Mouse (Mus musculus) limb, embryonic 15.5 days (tissue): ENCODE measurements around the gene Acyp1. TPM values are rescaled to one million over a fixed set of nuclear protein-coding genes. Genes with fewer than 3 reads are reported as not detected.

Experiments used
- ATAC-seq: fragments of 200-750 bp; cut with Nextera tagmentation; 2 replicates; pipeline ENCODE4 v1.8.0; 2017; ENCODE audit warnings: low read depth, moderate TSS enrichment; ENCODE audit not compliant: insufficient number of reproducible peaks, low FRiP score, low TSS enrichment
- H3K27ac ChIP-seq: fragments of 300-500 bp; sonication (generic); 2 replicates; pipeline ENCODE4 v1.5.1; 2015; ENCODE audit warnings: moderate library complexity, mild to moderate bottlenecking, inconsistent platforms
- H3K27me3 ChIP-seq: fragments of 300-500 bp; sonication (generic); 2 replicates; pipeline ENCODE4 v1.6.1; 2015; ENCODE audit warnings: inconsistent platforms
- H3K36me3 ChIP-seq: fragments of 300-500 bp; sonication (generic); 2 replicates; pipeline ENCODE4 v1.6.1; 2015; ENCODE audit warnings: inconsistent platforms
- H3K4me1 ChIP-seq: fragments of 300-500 bp; sonication (generic); 2 replicates; pipeline ENCODE4 v1.6.1; 2015; ENCODE audit warnings: inconsistent platforms
- H3K4me2 ChIP-seq: fragments of 300-500 bp; sonication (generic); 2 replicates; pipeline ENCODE4 v1.6.1; 2015; ENCODE audit warnings: mild to moderate bottlenecking, inconsistent platforms
- H3K4me3 ChIP-seq: fragments of 300-500 bp; sonication (generic); 2 replicates; pipeline ENCODE4 v1.5.1; 2015; ENCODE audit warnings: mild to moderate bottlenecking, inconsistent platforms
- H3K9ac ChIP-seq: fragments of 300-500 bp; sonication (generic); 2 replicates; pipeline ENCODE4 v1.6.1; 2015; ENCODE audit warnings: inconsistent platforms
- H3K9me3 ChIP-seq: fragments of 300-500 bp; sonication (generic); 2 replicates; pipeline ENCODE4 v1.6.1; 2016; ENCODE audit warnings: inconsistent platforms
- WGBS: fragments of 180-500 bp; shearing (Covaris S2); methylation state at CpG from one replicate; pipeline ENCODE4 v1.1.7; 2015; 5-methylcytosine and 5-hydroxymethylcytosine counted together
- polyA plus RNA-seq: library from polyadenylated mRNA; unstranded; fragments of >200 nt; fragmentation: Nextera tagmentation; extraction: Ambion mirVana; gene quantifications from 2 replicates; pipeline ENCODE4 v1.2.1, GENCODE M21; 2015

Acyp1 gene
- polyA plus RNA-seq, result 41.8 and 42.0 TPM in 2 replicates

DNA sequence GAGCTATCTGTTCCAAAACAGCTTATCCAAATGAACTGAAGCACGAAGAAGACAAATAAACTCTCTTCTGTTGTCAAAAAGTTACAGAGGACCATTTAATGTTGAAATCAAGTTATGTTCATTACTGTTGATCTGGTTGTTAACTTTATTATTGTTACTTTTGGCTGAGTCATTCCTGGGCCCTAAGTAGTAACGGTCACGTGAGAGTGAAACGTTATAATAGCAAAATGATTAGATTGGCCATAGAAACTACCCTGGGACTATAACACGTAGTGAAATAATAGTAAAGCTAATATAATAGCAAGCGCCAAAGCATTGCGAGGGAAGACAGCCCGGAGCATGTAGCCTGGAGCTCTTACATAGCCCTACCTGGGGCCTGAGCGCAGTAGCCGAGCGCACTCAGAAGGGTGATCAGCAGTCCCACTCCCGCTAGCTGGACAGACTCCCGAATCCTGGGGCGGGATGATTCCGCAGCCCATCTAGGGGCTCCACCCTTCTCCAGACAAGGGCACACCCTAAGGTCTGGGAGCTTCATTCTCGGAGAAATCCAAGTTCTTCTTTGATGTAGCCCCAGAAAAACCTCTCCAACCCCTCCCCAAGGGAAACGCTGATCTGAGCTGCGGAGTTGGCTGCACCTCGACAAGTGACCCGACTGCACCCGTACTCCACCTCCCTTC lies at the start of gene Acyp1:
TSS of gene Acyp1 (minus strand) at position 630 of the 677 bp plus-strand sequence.
- Histone ChIP-seq H3K36me3 (no peaks in the 10 kb centered on the region), H3K4me3 (peak within 1 kb of the TSS; percentile 45), H3K4me2 (peak within 1 kb of the TSS; percentile 83), H3K27ac (peak within 1 kb of the TSS; percentile 84), H3K4me1 (peaks cover 30% of the 10 kb centered on the region), H3K27me3 (no peaks in the 10 kb centered on the region), H3K9me3 (no peaks in the 10 kb centered on the region), H3K9ac (peak within 1 kb of the TSS; percentile 18; the same call in 1 of the 2 replicates)
- peak; percentile 82 for ATAC-seq
- 6% methylated on average over 21 of the region's 21 CpGs for WGBS

DNA sequence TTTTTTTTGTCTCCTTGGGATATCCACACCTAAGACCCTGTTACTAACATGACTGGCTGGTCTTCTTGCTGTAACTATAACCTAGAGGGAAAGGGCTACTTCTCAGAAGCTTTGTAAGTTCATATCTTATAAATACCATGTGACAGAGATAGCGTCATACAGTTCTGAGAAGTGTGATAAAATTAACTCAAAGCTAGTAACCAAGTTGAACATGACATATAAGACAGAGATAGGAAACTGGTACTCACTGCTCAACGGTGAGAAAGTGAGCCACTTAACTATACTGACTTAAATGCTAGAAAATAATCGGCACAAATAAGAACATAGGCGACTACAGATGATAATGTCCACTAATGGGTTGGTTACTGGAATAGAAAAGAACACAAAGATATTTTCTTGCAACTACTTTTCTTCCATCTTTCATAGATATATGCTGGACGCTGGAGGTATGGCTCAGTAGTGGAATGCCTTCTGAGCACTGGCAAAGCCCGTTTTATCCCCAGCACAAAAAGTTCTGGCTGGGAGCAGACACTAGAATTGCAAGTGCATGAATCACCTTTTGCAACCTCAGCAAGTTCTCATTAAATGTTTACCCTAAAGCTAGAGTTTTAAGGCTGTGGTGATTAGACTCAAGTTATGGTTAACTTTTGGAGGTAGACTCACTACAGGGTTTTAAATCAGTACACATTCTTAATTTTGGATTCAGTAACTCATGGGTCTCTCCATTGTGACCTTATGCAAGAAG lies 49.5 kb upstream of the Acyp1 start:
- H3K4me3 ChIP-seq, result peak overlapping the region; percentile 97
- H3K9me3 ChIP-seq, result no peaks in the 10 kb centered on the region
- peaks cover 22% of the 10 kb centered on the region for H3K4me1 ChIP-seq
- no peaks in the 10 kb centered on the region for H3K27me3 ChIP-seq
- no peak overlapping the region for H3K27ac ChIP-seq
- peak overlapping the region; percentile 56 for H3K4me2 ChIP-seq
- no peak overlapping the region for H3K9ac ChIP-seq
- no peak for ATAC-seq
- WGBS, result 75% methylated on average over 6 of the region's 6 CpGs
- H3K36me3 ChIP-seq, result peaks cover 33% of the 10 kb centered on the region

DNA sequence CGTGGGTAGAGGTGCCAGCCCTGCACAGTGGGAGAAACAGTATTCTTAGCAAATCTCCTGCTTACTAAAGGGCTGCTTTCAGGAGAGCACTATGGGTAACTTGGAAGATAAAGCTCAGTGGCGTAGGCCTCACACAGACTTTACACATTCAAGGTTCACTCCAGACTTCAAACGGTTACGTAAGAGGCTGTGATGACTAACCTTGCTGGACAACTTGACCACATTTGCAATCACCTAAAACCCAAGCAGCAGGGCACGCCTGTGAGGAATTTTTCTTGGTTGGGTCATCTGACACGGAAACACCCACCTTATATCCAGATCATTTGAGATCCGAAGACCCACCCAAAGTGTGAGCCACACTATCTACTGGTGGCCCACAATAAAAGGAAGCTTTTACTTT lies 41.9 kb upstream of the Acyp1 start:
- no peaks in the 10 kb centered on the region for H3K27me3 ChIP-seq
- no peak for ATAC-seq
- H3K36me3 ChIP-seq, result peaks cover 82% of the 10 kb centered on the region
- no peak overlapping the region for H3K27ac ChIP-seq
- H3K4me1 ChIP-seq, result no peaks in the 10 kb centered on the region
- 88% methylated on average over 7 of the region's 7 CpGs for WGBS
- H3K9me3 ChIP-seq, result no peaks in the 10 kb centered on the region
- H3K4me3 ChIP-seq, result no peak overlapping the region
- no peak overlapping the region for H3K4me2 ChIP-seq
- no peak overlapping the region for H3K9ac ChIP-seq

DNA sequence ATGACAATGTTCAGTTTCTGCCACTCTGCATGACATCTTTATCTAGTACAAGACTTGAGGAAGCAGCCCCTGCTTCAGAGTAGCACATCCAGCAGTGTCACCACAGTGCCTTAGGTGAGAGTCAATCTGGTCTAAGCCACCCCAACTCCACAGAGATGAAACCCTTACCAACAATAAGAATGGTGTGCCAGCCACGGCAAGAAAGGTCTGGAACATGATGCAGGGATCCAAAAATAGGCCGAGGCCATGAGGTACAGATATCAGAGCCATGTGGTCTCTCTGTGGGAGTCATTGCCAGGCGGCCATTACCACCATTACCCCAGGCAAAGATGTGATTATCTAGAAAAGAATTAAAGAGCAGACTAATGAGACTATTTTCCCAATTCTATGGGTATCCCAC lies 20.4 kb upstream of the Acyp1 start:
- no peak overlapping the region for H3K4me2 ChIP-seq
- no peak overlapping the region for H3K27ac ChIP-seq
- H3K9ac ChIP-seq, result no peak overlapping the region
- no peaks in the 10 kb centered on the region for H3K27me3 ChIP-seq
- peaks cover 4% of the 10 kb centered on the region for H3K4me1 ChIP-seq
- no peak overlapping the region for H3K4me3 ChIP-seq
- 49% methylated on average over 3 of the region's 3 CpGs for WGBS
- ATAC-seq, result no peak
- peaks cover 94% of the 10 kb centered on the region for H3K36me3 ChIP-seq
- no peaks in the 10 kb centered on the region for H3K9me3 ChIP-seq

DNA sequence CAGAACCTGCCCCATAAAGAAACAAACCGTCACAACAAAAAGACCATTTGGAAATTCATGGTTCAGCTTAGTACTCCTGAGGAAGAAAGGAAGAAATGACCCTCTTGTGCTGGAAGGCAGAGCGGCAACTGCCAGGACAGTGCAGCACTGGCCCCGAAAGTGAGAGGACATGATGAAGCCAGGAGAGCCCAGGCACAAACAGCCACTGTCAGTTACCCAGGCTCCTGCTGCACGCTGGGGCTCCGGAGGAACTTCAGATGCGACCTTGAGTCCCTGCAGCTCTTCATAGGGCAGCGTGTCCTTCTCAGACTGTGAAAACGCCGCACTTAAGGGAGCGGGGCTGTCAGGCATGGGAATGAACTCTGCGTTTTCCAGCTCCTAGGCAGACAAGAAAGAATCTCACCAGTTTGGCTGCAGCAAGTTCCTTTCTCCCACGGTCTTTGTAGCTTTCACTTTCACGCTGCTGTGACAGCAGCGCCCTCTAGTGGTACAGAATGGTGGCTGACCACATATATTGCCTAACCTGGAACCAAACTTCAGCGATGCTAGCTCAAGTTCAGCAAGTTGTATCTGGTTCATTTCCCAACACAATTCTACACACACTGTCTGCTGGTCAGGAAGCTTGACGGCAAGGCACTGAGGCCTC lies 17.1 kb upstream of the Acyp1 start:
- Histone ChIP-seq H3K27ac (peak overlapping the region; percentile 59), H3K9me3 (no peaks in the 10 kb centered on the region), H3K4me2 (no peak overlapping the region), H3K36me3 (peaks cover 94% of the 10 kb centered on the region), H3K27me3 (no peaks in the 10 kb centered on the region), H3K9ac (no peak overlapping the region), H3K4me1 (peaks cover 4% of the 10 kb centered on the region), H3K4me3 (0 out of 2 replicates have a peak overlapping the region, but pooled peaks have one; percentile 5)
- no peak for ATAC-seq
- 40% methylated on average over 16 of the region's 16 CpGs for WGBS

DNA sequence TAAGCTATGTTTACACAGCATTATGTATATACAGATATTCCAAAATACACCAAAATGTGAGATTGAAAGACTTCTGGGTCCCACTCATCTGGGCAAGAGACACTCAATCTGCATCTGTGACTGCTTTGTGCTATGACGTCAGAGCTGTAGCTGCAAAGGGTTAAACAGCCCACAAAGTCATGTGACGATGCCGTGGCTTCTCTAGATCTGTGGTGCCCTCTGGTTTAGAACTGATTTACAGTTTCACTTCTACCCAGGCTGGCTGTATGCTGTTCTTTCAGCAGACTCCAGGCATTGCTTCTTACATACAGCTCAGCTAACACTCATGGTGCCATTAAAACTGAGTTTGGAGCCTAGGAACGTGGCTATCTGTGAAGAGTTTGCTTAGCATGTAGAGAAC lies 16.5 kb upstream of the Acyp1 start:
- Histone ChIP-seq H3K27ac (no peak overlapping the region), H3K9me3 (no peaks in the 10 kb centered on the region), H3K4me3 (no peak overlapping the region), H3K4me2 (no peak overlapping the region), H3K36me3 (peaks cover 91% of the 10 kb centered on the region), H3K9ac (no peak overlapping the region), H3K27me3 (no peaks in the 10 kb centered on the region), H3K4me1 (peaks cover 9% of the 10 kb centered on the region)
- 60% methylated on average over 4 of the region's 4 CpGs for WGBS
- no peak for ATAC-seq

DNA sequence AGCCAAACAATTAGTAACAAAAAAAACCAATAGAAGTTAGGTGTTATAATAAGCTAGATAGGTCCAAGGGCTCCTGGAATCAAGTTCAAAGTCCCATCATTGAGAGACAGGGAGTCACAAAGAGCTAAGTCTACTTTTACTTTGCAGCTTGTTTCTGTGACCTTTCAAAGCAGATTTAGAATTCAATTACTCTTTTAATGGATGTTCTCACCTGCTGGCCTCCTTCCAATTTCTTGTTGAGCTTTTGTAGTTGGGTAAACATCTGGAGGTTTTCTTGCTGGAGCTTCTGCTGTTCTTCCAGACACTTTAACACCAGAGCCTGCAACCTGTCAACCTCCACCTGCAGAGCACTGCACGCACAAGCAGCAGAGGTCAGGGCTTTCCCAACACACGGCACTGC lies 15.0 kb upstream of the Acyp1 start:
- Histone ChIP-seq H3K36me3 (peaks cover 78% of the 10 kb centered on the region), H3K4me2 (no peak overlapping the region), H3K4me1 (peaks cover 15% of the 10 kb centered on the region), H3K9me3 (no peaks in the 10 kb centered on the region), H3K27ac (no peak overlapping the region), H3K27me3 (no peaks in the 10 kb centered on the region), H3K9ac (no peak overlapping the region), H3K4me3 (no peak overlapping the region)
- no peak for ATAC-seq
- WGBS, result 55% methylated on average over 2 of the region's 2 CpGs

DNA sequence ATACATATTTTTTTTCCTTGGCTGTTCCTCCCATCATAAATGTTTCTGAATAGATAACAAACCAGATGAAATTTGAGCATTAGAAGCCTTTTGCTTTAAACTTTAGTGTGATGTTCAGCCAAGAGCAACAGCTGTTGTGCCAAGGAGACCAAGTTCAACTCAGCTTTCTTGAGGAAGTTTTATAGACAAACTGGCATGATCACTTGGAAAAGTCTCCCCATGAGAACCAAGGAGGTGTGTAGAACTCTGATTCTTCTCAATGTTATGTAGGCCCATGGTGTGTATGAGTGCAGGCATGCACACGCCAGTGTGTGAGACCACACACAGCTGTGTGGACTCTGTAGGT lies 10.6 kb upstream of the Acyp1 start:
- H3K9me3 ChIP-seq, result no peaks in the 10 kb centered on the region
- no peak for ATAC-seq
- H3K9ac ChIP-seq, result no peak overlapping the region
- H3K27ac ChIP-seq, result peak overlapping the region; percentile 19; the same call in 1 of the 2 replicates
- peaks cover 33% of the 10 kb centered on the region for H3K4me1 ChIP-seq
- H3K27me3 ChIP-seq, result no peaks in the 10 kb centered on the region
- H3K4me2 ChIP-seq, result no peak overlapping the region
- no peak overlapping the region for H3K4me3 ChIP-seq
- WGBS, result 33% methylated on average over 1 of the region's 1 CpGs
- peaks cover 34% of the 10 kb centered on the region for H3K36me3 ChIP-seq

DNA sequence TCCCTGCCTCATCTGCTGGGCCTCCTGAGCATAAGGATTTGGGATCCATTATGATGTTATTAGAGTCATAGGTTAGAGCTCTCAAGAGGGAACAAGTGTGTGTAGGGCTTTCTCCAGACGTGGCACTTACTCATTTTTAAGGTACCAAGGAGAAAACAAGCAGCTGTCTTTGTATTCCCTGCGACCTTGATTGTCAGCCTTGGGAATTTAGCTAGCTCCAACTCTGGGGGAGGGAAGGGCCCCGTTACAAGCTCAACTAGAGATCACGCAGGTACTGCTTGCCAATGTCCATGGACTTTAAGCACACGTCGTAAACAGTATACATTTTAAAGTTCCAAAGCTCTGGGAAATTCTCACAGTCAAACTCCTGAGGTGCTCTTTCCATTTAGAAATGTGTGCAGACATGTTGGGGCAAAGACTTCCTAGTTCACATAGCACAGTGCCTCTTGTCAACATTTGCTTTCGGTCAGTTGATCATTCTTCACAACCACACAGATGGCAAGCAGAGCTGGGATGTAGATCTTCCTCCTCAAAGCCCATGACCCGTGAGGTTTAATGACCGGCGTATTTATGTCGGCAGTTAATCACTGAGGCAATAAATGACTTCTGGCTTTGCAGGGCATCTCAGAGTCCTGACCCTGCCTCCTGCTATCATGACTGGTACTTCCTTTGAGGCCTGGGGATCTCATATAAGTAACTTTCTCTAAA lies 10.0 kb upstream of the Acyp1 start:
- Histone ChIP-seq H3K9me3 (no peaks in the 10 kb centered on the region), H3K4me3 (no peak overlapping the region), H3K36me3 (peaks cover 30% of the 10 kb centered on the region), H3K27me3 (no peaks in the 10 kb centered on the region), H3K9ac (no peak overlapping the region), H3K4me2 (no peak overlapping the region), H3K27ac (peak overlapping the region; percentile 44), H3K4me1 (peaks cover 33% of the 10 kb centered on the region)
- WGBS, result 18% methylated on average over 11 of the region's 11 CpGs
- no peak for ATAC-seq

DNA sequence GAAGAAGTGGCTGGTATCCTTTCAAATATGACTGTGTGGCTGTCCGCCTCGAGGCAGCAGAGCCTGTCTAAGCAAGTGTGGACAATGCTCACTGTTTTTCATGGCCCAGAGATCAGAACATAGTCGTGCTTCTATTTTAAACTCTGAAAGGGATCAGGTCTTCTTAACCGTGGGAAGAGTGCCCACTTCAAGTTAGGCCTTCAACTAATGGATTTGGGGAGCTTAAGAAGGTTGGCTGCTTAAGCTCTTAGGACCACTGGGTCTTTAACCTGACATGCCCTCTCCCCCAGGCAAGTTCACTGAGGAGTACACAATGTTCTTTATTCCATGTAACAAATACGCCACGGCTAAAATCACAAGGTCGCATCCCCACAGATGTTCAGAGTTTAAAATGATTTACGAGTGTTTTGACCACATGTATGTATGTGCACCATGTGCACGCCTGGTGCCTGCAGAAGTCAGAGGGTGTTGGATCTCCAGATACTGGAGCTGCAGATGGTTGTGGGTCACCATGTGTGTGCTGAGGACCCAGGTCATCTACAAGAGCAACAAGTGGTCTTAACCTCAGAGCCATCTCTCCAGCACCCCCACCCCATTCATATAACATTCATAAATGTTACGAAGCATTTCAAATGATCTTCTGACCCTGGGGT lies 9.2 kb upstream of the Acyp1 start:
- WGBS, result 46% methylated on average over 10 of the region's 10 CpGs
- no peak overlapping the region for H3K4me2 ChIP-seq
- H3K27ac ChIP-seq, result peak overlapping the region; percentile 44
- H3K36me3 ChIP-seq, result peaks cover 24% of the 10 kb centered on the region
- no peak overlapping the region for H3K4me3 ChIP-seq
- no peak overlapping the region for H3K9ac ChIP-seq
- H3K4me1 ChIP-seq, result peaks cover 33% of the 10 kb centered on the region
- ATAC-seq, result no peak
- no peaks in the 10 kb centered on the region for H3K27me3 ChIP-seq
- H3K9me3 ChIP-seq, result no peaks in the 10 kb centered on the region

DNA sequence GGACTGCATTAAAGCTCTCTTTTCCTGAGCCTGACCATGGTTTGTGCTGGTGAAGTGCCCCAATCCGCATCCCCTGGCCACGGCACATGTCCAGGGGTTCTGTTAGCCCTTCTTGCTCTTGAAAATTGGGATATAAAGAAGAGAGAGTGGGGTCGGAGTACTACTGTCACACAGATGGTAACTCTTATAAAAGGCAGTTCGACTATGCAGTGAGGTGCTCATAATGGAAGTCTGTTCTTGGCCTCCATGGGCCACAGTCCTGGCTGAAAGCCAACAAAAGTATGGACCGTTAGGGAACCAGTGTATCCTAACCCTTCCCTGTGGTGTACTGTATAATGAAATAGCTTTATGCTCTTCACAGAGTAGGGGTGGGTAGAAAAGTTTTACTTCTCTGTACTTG lies 8.7 kb upstream of the Acyp1 start:
- H3K27ac ChIP-seq, result peak overlapping the region; percentile 44
- no peaks in the 10 kb centered on the region for H3K9me3 ChIP-seq
- H3K36me3 ChIP-seq, result peaks cover 18% of the 10 kb centered on the region
- H3K4me3 ChIP-seq, result no peak overlapping the region
- 45% methylated on average over 5 of the region's 5 CpGs for WGBS
- no peak overlapping the region for H3K9ac ChIP-seq
- ATAC-seq, result no peak
- H3K4me2 ChIP-seq, result no peak overlapping the region
- peaks cover 33% of the 10 kb centered on the region for H3K4me1 ChIP-seq
- no peaks in the 10 kb centered on the region for H3K27me3 ChIP-seq
